Mouse (Mus musculus) liver, embryonic 14.5 days (tissue): Measurements from ENCODE around the gene Foxj2.

ENCODE experiments used
- CTCF ChIP-seq: IDR thresholded peaks from 2 replicates; pipeline ENCODE4 v1.5.1; 2016; ENCODE audit warnings: antibody characterized with exemption, low read depth, control low read depth
- EP300 ChIP-seq: IDR thresholded peaks from 2 replicates; pipeline ENCODE4 v1.6.1; 2016; ENCODE audit warnings: antibody characterized with exemption, low read depth

GRCm38 (mm10) chr6:122869846-122870245 is 50.1 kb downstream of the Foxj2 start:
- TF ChIP-seq EP300 (no peak), CTCF (no peak)
